Mouse (Mus musculus): Measurements from ENCODE around the gene Zfp146.
"Not testable (repeated sequence)": the region's sequence is repeated elsewhere in the genome, so short reads cannot be mapped to it uniquely, and the experiment has no call there.

The Zfp146 gene

GRCm38 (mm10) chr7:30192088-30192487 is 22.5 kb upstream of the Zfp146 start:
- no peak for DNase-seq (ENCODE audit: low read depth, low spot score)

- DNase-seq (ENCODE audit: low read depth, low spot score), result peak; percentile 88
These were observed 19.6 kb upstream of the Zfp146 start for GRCm38 (mm10) chr7:30189116-30189491.

- peak; percentile 63 for DNase-seq (ENCODE audit: low read depth, low spot score)
These were observed 19.0 kb upstream of the Zfp146 start for GRCm38 (mm10) chr7:30188344-30189115.

- no peak for DNase-seq (ENCODE audit: low read depth, low spot score)
These were observed 15.2 kb upstream of the Zfp146 start for GRCm38 (mm10) chr7:30184641-30185348.

- peak; percentile 99 for DNase-seq (ENCODE audit: low read depth, low spot score)
These were observed 14.3 kb upstream of the Zfp146 start, which contains the start of gene Cox7a1 for GRCm38 (mm10) chr7:30183879-30184289. Cox7a1 (plus strand) TSS chr7:30184144.

GRCm38 (mm10) chr7:30183189-30183588 is 13.6 kb upstream of the Zfp146 start:
- not testable (repeated sequence) for DNase-seq (ENCODE audit: low read depth, low spot score)

GRCm38 (mm10) chr7:30181929-30182328 is 12.4 kb upstream of the Zfp146 start:
- DNase-seq (ENCODE audit: low read depth, low spot score), result peak; percentile 55

- DNase-seq (ENCODE audit: low read depth, low spot score), result peak; percentile 85
These were observed 11.8 kb upstream of the Zfp146 start for GRCm38 (mm10) chr7:30181308-30181707.

GRCm38 (mm10) chr7:30178256-30178655 is 8.7 kb upstream of the Zfp146 start:
- peak; percentile 76 for DNase-seq (ENCODE audit: low read depth, low spot score)

GRCm38 (mm10) chr7:30176474-30176873 is 6.9 kb upstream of the Zfp146 start:
- DNase-seq (ENCODE audit: low read depth, low spot score), result no peak

- no peak for DNase-seq (ENCODE audit: low read depth, low spot score)
These were observed 867 bp upstream of the Zfp146 start for GRCm38 (mm10) chr7:30170283-30170951.

- DNase-seq (ENCODE audit: low read depth, low spot score), result no peak
These were observed 502 bp downstream of the Zfp146 start for GRCm38 (mm10) chr7:30168914-30169582.

- no peak for DNase-seq (ENCODE audit: low read depth, low spot score)
These were observed 4.8 kb downstream of the Zfp146 start for GRCm38 (mm10) chr7:30164745-30165144.

GRCm38 (mm10) chr7:30163113-30163512 is 6.4 kb downstream of the Zfp146 start:
- peak; percentile 49 for DNase-seq (ENCODE audit: low read depth, low spot score)

GRCm38 (mm10) chr7:30155507-30155906 is 14.0 kb downstream of the Zfp146 start:
- peak; percentile 96 for DNase-seq (ENCODE audit: low read depth, low spot score)

- DNase-seq (ENCODE audit: low read depth, low spot score), result peak; percentile 62
These were observed 15.5 kb downstream of the Zfp146 start for GRCm38 (mm10) chr7:30154040-30154439.

- no peak for DNase-seq (ENCODE audit: low read depth, low spot score)
These were observed 22.5 kb downstream of the Zfp146 start for GRCm38 (mm10) chr7:30147011-30147410.

- peak; percentile 93 for DNase-seq (ENCODE audit: low read depth, low spot score)
These were observed 25.9 kb downstream of the Zfp146 start for GRCm38 (mm10) chr7:30143555-30144209.

GRCm38 (mm10) chr7:30143170-30143554 is 26.4 kb downstream of the Zfp146 start:
- no peak for DNase-seq (ENCODE audit: low read depth, low spot score)

- DNase-seq (ENCODE audit: low read depth, low spot score), result no peak
These were observed 32.7 kb downstream of the Zfp146 start for GRCm38 (mm10) chr7:30136826-30137225.

GRCm38 (mm10) chr7:30132396-30132795 is 37.2 kb downstream of the Zfp146 start:
- peak; percentile 64 for DNase-seq (ENCODE audit: low read depth, low spot score)

Measured in R1 (cell line).